Comparison of ENCODE assay signal across 23 mouse cellular contexts in the genomic region with DNA sequence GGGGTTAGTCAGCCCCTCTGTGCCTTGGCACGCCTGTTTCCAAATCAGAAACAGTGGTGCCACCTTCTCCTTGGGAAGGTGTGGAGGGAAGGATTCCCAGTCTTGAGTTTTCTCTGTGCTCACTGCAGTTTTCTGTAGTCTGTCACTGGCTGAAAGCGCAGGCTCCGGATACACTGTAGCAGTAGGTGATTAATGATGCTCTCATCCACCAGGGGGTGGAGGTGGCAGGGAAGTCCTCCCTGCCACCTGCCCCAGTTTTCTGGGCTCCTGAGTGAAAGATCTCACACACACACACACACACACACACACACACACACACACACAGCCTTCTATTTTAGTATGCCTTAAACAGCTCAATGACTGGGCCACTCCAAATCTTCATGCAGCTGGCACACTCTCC.
A peak's percentile ranks its signal among the peaks of the same experiment; 100 is the strongest.
DNase-seq lines count a peak whose midpoint lies in the region; ATAC-seq and TF ChIP-seq lines count a peak whose summit lies in the region.
"Had no signal": no experiment of that assay in that cellular context is flagged by ENCODE, and none has a peak within 500 bp of the region (broad histone marks: within the 10 kb centered on the region; RNA-seq: fewer than 3 reads in every experiment).

No protein-coding gene starts in this region.

- H3K36me3 ChIP-seq in forebrain, postnatal 0 days (ENCODE audit: insufficient read depth) = no peaks in the 10 kb centered on the region
- no peaks in the 10 kb centered on the region for H3K36me3 ChIP-seq in forebrain, embryonic 10.5 days (replicated peaks)
- H3K36me3 ChIP-seq: embryonic facial prominence, embryonic 15.5 days; forebrain, embryonic 15.5 days; heart, embryonic 10.5 days; intestine, embryonic 15.5 days; limb, embryonic 12.5 days; midbrain, embryonic 10.5 days had no signal

- no peak overlapping the region for H3K4me2 ChIP-seq in forebrain, postnatal 0 days (ENCODE audit: low read depth)
- H3K4me2 ChIP-seq: embryonic facial prominence, embryonic 15.5 days; forebrain, embryonic 15.5 days; hindbrain, embryonic 14.5 days; intestine, embryonic 15.5 days; limb, embryonic 12.5 days; liver, embryonic 11.5 days had no signal

- WGBS in forebrain, postnatal 0 days = 82% methylated on average over 3 of the region's 3 CpGs
- 79% methylated on average over 3 of the region's 3 CpGs for WGBS in forebrain, embryonic 10.5 days

- no peaks in the 10 kb centered on the region for H3K9me3 ChIP-seq in forebrain, postnatal 0 days (ENCODE audit: low read length)
- H3K9me3 ChIP-seq in forebrain, embryonic 10.5 days = no peaks in the 10 kb centered on the region
- H3K9me3 ChIP-seq: embryonic facial prominence, embryonic 15.5 days; forebrain, embryonic 15.5 days; heart, embryonic 10.5 days; intestine, embryonic 15.5 days; limb, embryonic 12.5 days; midbrain, embryonic 10.5 days had no signal

- no peak overlapping the region for H3K9ac ChIP-seq in forebrain, postnatal 0 days
- H3K9ac ChIP-seq: embryonic facial prominence, embryonic 15.5 days; forebrain, embryonic 15.5 days; hindbrain, embryonic 14.5 days; intestine, embryonic 15.5 days; limb, embryonic 12.5 days; liver, postnatal 0 days had no signal

- no peaks in the 10 kb centered on the region for H3K4me1 ChIP-seq in forebrain, postnatal 0 days (ENCODE audit: insufficient read depth)
- H3K4me1 ChIP-seq in forebrain, embryonic 10.5 days = peaks cover 30% of the 10 kb centered on the region
- H3K4me1 ChIP-seq: embryonic facial prominence, embryonic 15.5 days had no signal

- no peak overlapping the region for H3K27ac ChIP-seq in forebrain, postnatal 0 days (ENCODE audit: low read depth, low read length)
- no peak overlapping the region for H3K27ac ChIP-seq in forebrain, embryonic 10.5 days
- H3K27ac ChIP-seq: embryonic facial prominence, embryonic 15.5 days; forebrain, embryonic 15.5 days; heart, embryonic 10.5 days; hindbrain, embryonic 14.5 days; intestine, embryonic 15.5 days; limb, embryonic 12.5 days; midbrain, embryonic 10.5 days had no signal

- no peak for DNase-seq in forebrain, postnatal 0 days
- DNase-seq in forebrain, embryonic 10.5 days (ENCODE audit: extremely low spot score, low spot score) = no peak
- DNase-seq in gastrocnemius, postnatal 25 days = peak; percentile 12
- DNase-seq in gastrocnemius, adult 8-10 months (ENCODE audit: low spot score in 2 of 2) = no peak
- DNase-seq in right cerebral cortex, adult 18-20 months = peak; percentile 67
- DNase-seq in right cerebral cortex, postnatal 10 days (ENCODE audit: low spot score in 2 of 2) = no peak
- peak; percentile 36 for DNase-seq in skeletal muscle tissue, adult 2 months (ENCODE audit: low read depth, low spot score)
- no peak for DNase-seq in lung, adult 18-20 months
- DNase-seq: adrenal gland, postnatal 25 days; cerebellum, adult 9-11 months; heart, postnatal 4 days; kidney, postnatal 4 days; liver, postnatal 0 days; lung, postnatal 10 days; spleen, adult 18-20 months had no signal

- H3K4me3 ChIP-seq in forebrain, postnatal 0 days (ENCODE audit: low read depth, low read length) = no peak overlapping the region
- no peak overlapping the region for H3K4me3 ChIP-seq in forebrain, embryonic 10.5 days
- H3K4me3 ChIP-seq: embryonic facial prominence, embryonic 15.5 days; forebrain, embryonic 15.5 days; heart, embryonic 10.5 days; intestine, embryonic 15.5 days; limb, embryonic 12.5 days; midbrain, embryonic 10.5 days had no signal

- ATAC-seq in forebrain, postnatal 0 days = no peak
- ATAC-seq: forebrain, embryonic 15.5 days; intestine, embryonic 15.5 days; liver, postnatal 0 days had no signal

- H3K27me3 ChIP-seq in forebrain, postnatal 0 days (ENCODE audit: insufficient read depth, low read length) = no peaks in the 10 kb centered on the region
- no peaks in the 10 kb centered on the region for H3K27me3 ChIP-seq in forebrain, embryonic 10.5 days (ENCODE audit: poor library complexity, severe bottlenecking)
- H3K27me3 ChIP-seq: embryonic facial prominence, embryonic 15.5 days; forebrain, embryonic 15.5 days; intestine, embryonic 15.5 days; limb, embryonic 12.5 days had no signal

- 0 out of 2 replicates have a peak, but pooled peaks have one; percentile 14 for TF ChIP-seq CTCF in forebrain, postnatal 0 days (IDR thresholded peaks at IDR 0.05; ENCODE audit: low read depth)

Comparison
In these comparisons a context has a peak if more than half of its experiments do, and no peak if none do; other contexts are left out.
1. DNase-seq: peak in gastrocnemius, postnatal 25 days (single experiment), right cerebral cortex, adult 18-20 months (single experiment) and skeletal muscle tissue, adult 2 months (single experiment); none in forebrain, postnatal 0 days (single experiment), forebrain, embryonic 10.5 days (single experiment), gastrocnemius, adult 8-10 months (0 of 2), right cerebral cortex, postnatal 10 days (0 of 2) and lung, adult 18-20 months (0 of 2).